Mouse (Mus musculus) layer of hippocampus, postnatal 14 days (tissue): ENCODE results near the gene Olfr1152. TPM values are rescaled to one million over a fixed set of nuclear protein-coding genes. Genes with fewer than 3 reads are reported as not detected.

Experiments used
- DNase-seq, 2 experiments: peaks; one replicate each; pipeline ENCODE4 v3.0.0; 2021 to 2022; ENCODE audit warnings: low spot score in 2 of 2, mixed read lengths in 1 of 2
- long read RNA-seq, 2 experiments: library from polyadenylated mRNA; stranded (forward); transcript quantifications; one replicate each; pipeline ENCODE4 v2.0.0; 2021
- total RNA-seq, 2 experiments: library from RNA; stranded (reverse); gene quantifications; 2 replicates each; pipeline ENCODE4 v1.2.3; 2021

Olfr1152 gene
- not detected for total RNA-seq
- long read RNA-seq, experiment 1 = 0 reads
- long read RNA-seq, experiment 2 = 0 reads

- DNase-seq = no peak
Observed at GRCm38 (mm10) chr2:87866192-87866591, at the start of gene Olfr1152. Gene Olfr1152 (plus strand): TSS chr2:87866492.

GRCm38 (mm10) chr2:87830233-87830632 lies 36.1 kb upstream of the Olfr1152 start, which contains the start of gene Olfr1148:
Gene Olfr1148 (plus strand): TSS chr2:87830533.
- no peak for DNase-seq

- DNase-seq = no peak
Observed at GRCm38 (mm10) chr2:87843693-87844092, 22.6 kb upstream of the Olfr1152 start, which contains the start of gene Olfr1150-ps1. Gene Olfr1150-ps1 (plus strand): TSS chr2:87843993.

GRCm38 (mm10) chr2:87855562-87855961 lies 10.7 kb upstream of the Olfr1152 start, which contains the start of gene Olfr1151:
Gene Olfr1151 (plus strand): TSS chr2:87855862.
- no peak for DNase-seq

GRCm38 (mm10) chr2:87894662-87895061 lies 28.4 kb downstream of the Olfr1152 start, which contains the start of gene Olfr1153:
Gene Olfr1153 (plus strand): TSS chr2:87894962.
- DNase-seq = no peak

GRCm38 (mm10) chr2:87905066-87905465 lies 38.8 kb downstream of the Olfr1152 start, which contains the start of gene Olfr1154:
Gene Olfr1154 (minus strand): TSS chr2:87905166.
- no peak for DNase-seq

Other genes starting within 250 kb of the Olfr1152 start
- not detected for gene Olfr1131, start 239.4 kb upstream of the Olfr1152 start, total RNA-seq
- gene Olfr1132, start 229.0 kb upstream of the Olfr1152 start, total RNA-seq = not detected
- gene Olfr1133, start 219.1 kb upstream of the Olfr1152 start, total RNA-seq = not detected
- gene Olfr1134, start 208.0 kb upstream of the Olfr1152 start, total RNA-seq = not detected
- gene Olfr1135, start 192.8 kb upstream of the Olfr1152 start, total RNA-seq = not detected
- gene Olfr1136, start 172.5 kb upstream of the Olfr1152 start, total RNA-seq = not detected
- gene Olfr1137, start 153.3 kb upstream of the Olfr1152 start, total RNA-seq = not detected
- not detected for gene Olfr1138, start 126.5 kb upstream of the Olfr1152 start, total RNA-seq
- not detected for gene Olfr1140, start 122.7 kb upstream of the Olfr1152 start, total RNA-seq
- gene Olfr1141, start 112.5 kb upstream of the Olfr1152 start, total RNA-seq = not detected
- not detected for gene Olfr152, start 87.0 kb upstream of the Olfr1152 start, total RNA-seq
- not detected for gene Olfr1143, start 65.9 kb upstream of the Olfr1152 start, total RNA-seq
- gene Olfr1145, start 56.7 kb upstream of the Olfr1152 start, total RNA-seq = not detected
- gene Olfr1148, start 36.0 kb upstream of the Olfr1152 start, total RNA-seq = not detected
- gene Olfr1150-ps1, start 22.5 kb upstream of the Olfr1152 start, total RNA-seq = not detected
- not detected for gene Olfr1151, start 10.6 kb upstream of the Olfr1152 start, total RNA-seq
- gene Olfr1153, start 28.5 kb downstream of the Olfr1152 start, total RNA-seq = not detected
- gene Olfr1154, start 38.7 kb downstream of the Olfr1152 start, total RNA-seq = not detected
- gene Olfr1155, start 78.6 kb downstream of the Olfr1152 start, total RNA-seq = not detected
- not detected for gene Olfr1156, start 86.6 kb downstream of the Olfr1152 start, total RNA-seq
- not detected for gene Olfr1157, start 101.8 kb downstream of the Olfr1152 start, total RNA-seq
- not detected for gene Olfr74, start 108.2 kb downstream of the Olfr1152 start, total RNA-seq
- gene Olfr1158, start 123.6 kb downstream of the Olfr1152 start, total RNA-seq = not detected
- not detected for gene Olfr1160, start 141.8 kb downstream of the Olfr1152 start, total RNA-seq
- gene Olfr1161, start 156.3 kb downstream of the Olfr1152 start, total RNA-seq = not detected
- not detected for gene Olfr73, start 171.2 kb downstream of the Olfr1152 start, total RNA-seq
- not detected for gene Olfr1162, start 184.6 kb downstream of the Olfr1152 start, total RNA-seq
- not detected for gene Olfr1163, start 205.3 kb downstream of the Olfr1152 start, total RNA-seq
- not detected for gene Olfr1164, start 227.5 kb downstream of the Olfr1152 start, total RNA-seq